Mouse (Mus musculus) activated CD4-positive, CD25-positive, alpha-beta regulatory T cell, adult 4 months (primary cell): Measurements from ENCODE around the gene Rapgef5. TPM values are rescaled to one million over a fixed set of nuclear protein-coding genes. Genes with fewer than 3 reads are reported as not detected.
"Not testable (repeated sequence)": the region's sequence is repeated elsewhere in the genome, so short reads cannot be mapped to it uniquely, and the experiment has no call there.

Experiments used
- ATAC-seq: one replicate; pipeline ENCODE4 v1.8.0; 2017
- polyA plus RNA-seq, 2 experiments: library from polyadenylated mRNA; unstranded; fragments of 100-300 nt; shearing (Covaris generic); gene quantifications; one replicate each; pipeline ENCODE4 v1.2.1; 2017

Gene Rapgef5
- polyA plus RNA-seq, 2 experiments from 2014 or later: 0.42 to 0.67 TPM

DNA sequence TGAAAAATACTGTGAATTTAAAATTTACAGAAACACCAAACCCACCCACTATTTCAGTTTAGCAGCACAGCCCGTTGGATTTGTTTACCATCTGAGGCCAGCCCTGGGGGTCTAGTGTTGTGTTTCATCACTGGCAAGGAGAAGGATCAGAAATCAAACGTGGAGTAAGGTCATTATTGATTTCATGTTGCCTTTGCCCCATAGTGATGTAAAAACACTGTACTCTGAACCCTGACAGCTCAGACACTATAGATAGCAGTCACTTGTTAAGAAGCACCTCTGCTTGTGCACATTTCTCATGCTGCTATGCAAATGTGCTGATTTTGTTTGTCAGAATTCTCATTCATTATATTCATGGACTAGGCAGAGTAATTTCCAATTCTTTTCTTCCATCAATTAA lies 265.1 kb downstream of the Rapgef5 start:
- ATAC-seq: no peak

DNA sequence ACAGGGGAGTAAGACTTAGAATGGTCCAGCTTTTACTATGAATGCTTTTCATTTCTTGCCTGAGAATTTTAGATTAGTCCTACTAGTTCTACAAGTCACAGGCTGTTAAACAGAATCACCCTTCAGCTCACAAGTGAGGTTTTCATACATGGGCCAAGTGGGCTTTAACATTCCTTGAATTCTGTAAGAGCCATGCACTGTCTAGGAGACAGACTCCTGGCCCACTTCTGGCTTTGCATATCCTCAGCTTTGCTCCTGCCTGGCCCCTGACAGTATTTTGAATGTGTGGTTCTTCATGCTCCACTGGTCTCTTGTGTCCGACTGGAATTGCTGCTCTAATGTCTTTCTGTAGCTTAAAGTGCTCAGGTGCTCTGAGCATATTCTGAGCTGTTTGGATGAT lies 267.1 kb downstream of the Rapgef5 start:
- ATAC-seq: no peak

GRCm38 (mm10) chr12:117786621-117787020 lies 270.3 kb downstream of the Rapgef5 start:
- ATAC-seq: no peak

DNA sequence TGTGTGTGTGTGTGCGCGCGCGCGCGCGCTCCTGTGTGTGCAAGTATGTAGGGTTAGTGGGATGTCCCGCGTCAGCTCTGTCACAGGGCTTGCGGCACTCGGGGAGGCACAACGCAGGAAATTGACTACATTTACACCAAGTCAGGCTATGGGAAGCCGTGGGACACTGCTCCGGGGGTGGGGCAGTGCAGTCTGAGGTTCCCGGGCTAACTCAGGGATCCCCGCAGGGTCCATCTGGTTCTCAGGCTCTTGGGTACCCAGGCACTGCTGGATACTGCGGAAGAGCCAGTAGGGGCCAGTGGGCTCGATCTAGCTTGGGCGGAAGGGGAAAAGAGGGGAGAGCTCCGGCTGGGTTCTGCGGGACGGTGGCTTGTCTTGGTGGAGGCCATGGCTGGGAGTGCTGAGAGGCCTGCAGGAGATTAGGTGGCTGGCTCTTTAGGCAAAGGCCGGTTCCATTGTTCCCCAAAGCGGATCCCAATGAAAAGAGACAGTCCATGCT lies 272.3 kb downstream of the Rapgef5 start:
- ATAC-seq: no peak

DNA sequence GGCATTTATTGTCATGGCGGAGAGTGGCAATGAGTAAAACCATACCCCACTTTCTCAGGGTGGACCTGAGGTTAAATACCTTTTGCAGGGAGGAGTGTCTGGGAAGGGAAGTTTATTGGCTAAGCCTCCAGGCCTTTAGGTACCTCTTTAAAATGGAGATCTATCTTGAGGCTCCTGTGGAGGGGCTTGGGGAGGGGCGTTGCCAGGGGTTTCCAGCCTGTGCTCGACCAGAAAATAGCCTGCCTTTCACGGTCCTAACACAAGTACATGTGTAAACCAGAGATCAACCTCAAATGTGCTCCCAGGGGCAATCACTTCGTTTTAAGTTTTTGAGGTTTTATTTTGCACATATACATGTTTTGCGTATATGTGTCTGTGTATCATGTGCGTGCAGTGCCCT lies 272.7 kb downstream of the Rapgef5 start:
- no peak for ATAC-seq

GRCm38 (mm10) chr12:117795303-117795702 lies 279.0 kb downstream of the Rapgef5 start:
- ATAC-seq: no peak

- not testable (repeated sequence) for ATAC-seq
Measured at GRCm38 (mm10) chr12:117803989-117804388, 287.7 kb downstream of the Rapgef5 start, which contains the start of gene Cdca7l. Gene Cdca7l, plus strand, starts transcription at chr12:117804289.

DNA sequence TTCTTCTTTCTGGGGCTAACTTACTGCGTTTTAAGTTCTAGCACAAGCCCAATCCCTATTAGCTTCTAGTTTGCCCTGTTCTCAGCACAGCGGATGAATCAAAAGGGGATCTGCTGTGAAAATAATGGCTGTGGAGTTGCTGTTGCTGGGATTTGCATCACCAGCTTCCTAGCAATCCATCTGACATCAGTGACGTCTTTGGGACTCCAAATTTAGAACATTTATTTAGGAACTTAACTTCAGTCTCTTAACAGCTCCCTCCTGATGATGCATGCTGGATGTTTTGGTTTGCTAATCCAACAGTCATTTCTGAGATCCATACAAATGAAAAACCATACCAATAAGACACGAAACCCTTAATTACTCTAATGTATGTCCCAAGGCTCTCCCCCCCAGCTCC lies 289.3 kb downstream of the Rapgef5 start:
- ATAC-seq: no peak

GRCm38 (mm10) chr12:117806007-117806451 lies 289.8 kb downstream of the Rapgef5 start:
- no peak for ATAC-seq

- no peak for ATAC-seq
Measured at GRCm38 (mm10) chr12:117806470-117806869, 290.2 kb downstream of the Rapgef5 start.

DNA sequence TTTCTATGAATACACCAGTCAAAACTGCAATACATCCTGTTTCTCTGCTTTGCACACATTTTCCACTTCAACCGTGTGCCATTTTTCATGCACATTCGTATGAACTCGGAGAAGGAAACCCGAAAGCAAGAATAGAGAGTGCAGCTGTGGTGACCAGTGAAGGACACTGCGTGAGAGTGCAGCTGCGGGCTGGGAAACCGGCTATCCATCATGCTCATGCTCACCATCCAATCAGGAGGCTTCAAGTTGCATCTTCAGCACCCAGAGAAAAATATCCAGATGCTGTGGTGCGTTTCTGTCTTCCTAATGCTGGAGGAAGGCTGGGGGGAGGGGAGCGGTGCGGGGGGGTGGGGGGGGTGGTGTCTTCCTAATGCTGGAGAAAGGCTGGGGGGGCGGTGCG lies 291.4 kb downstream of the Rapgef5 start:
- ATAC-seq: no peak

- ATAC-seq: no peak
Measured at GRCm38 (mm10) chr12:117808355-117809326, 292.4 kb downstream of the Rapgef5 start.
